Mouse (Mus musculus): ENCODE measurements around the gene Rbm38. TPM values are rescaled to one million over a fixed set of nuclear protein-coding genes. Genes with fewer than 3 reads are reported as not detected.
A peak's percentile ranks its signal among the peaks of the same experiment; 100 is the strongest.

Rbm38 gene
- polyA plus RNA-seq, 1 experiment from 2014 or later = 61.4 TPM

- 82% methylated on average over 6 of the region's 6 CpGs for WGBS
- H3K36me3 ChIP-seq = no peaks in the 10 kb centered on the region
Observed at GRCm38 (mm10) chr2:172990161-172990560, 30.1 kb upstream of the Rbm38 start.

GRCm38 (mm10) chr2:172996207-172996606 lies 24.1 kb upstream of the Rbm38 start:
- H3K4me2 ChIP-seq (replicated peaks) = no peak overlapping the region
- H3K27me3 ChIP-seq = peaks cover 20% of the 10 kb centered on the region
- no peaks in the 10 kb centered on the region for H3K36me3 ChIP-seq
- WGBS = 14% methylated on average over 4 of the region's 4 CpGs
- H3K9me3 ChIP-seq = no peaks in the 10 kb centered on the region
- ATAC-seq (ENCODE audit: low FRiP score, low read depth) = no peak
- H3K27ac ChIP-seq (replicated peaks) = no peak overlapping the region
- H3K9ac ChIP-seq (replicated peaks) = no peak overlapping the region
- no peak overlapping the region for H3K4me3 ChIP-seq
- H3K4me1 ChIP-seq = peaks cover 7% of the 10 kb centered on the region

More at GRCm38 (mm10) chr2:172990161-172990560, 30.1 kb upstream of the Rbm38 start:
- H3K4me3 ChIP-seq = no peak overlapping the region
- no peak overlapping the region for H3K4me2 ChIP-seq (replicated peaks)
- 0 out of 2 replicates have a peak, but pooled peaks cover 9% of the 10 kb centered on the region for H3K27me3 ChIP-seq
- H3K4me1 ChIP-seq = no peaks in the 10 kb centered on the region
- H3K27ac ChIP-seq (replicated peaks) = no peak overlapping the region
- no peak for ATAC-seq (ENCODE audit: low FRiP score, low read depth)
- no peaks in the 10 kb centered on the region for H3K9me3 ChIP-seq
- no peak overlapping the region for H3K9ac ChIP-seq (replicated peaks)

- Histone ChIP-seq H3K27me3 (peaks cover 20% of the 10 kb centered on the region), H3K4me1 (peaks cover 16% of the 10 kb centered on the region), H3K9me3 (no peaks in the 10 kb centered on the region), H3K4me3 (no peak overlapping the region), H3K4me2 (replicated peaks) (no peak overlapping the region), H3K9ac (replicated peaks) (no peak overlapping the region), H3K27ac (replicated peaks) (no peak overlapping the region), H3K36me3 (peaks cover 4% of the 10 kb centered on the region)
- WGBS = 73% methylated on average over 11 of the region's 11 CpGs
- no peak for ATAC-seq (ENCODE audit: low FRiP score, low read depth)
Observed at GRCm38 (mm10) chr2:172997748-172998147, 22.6 kb upstream of the Rbm38 start.

DNA sequence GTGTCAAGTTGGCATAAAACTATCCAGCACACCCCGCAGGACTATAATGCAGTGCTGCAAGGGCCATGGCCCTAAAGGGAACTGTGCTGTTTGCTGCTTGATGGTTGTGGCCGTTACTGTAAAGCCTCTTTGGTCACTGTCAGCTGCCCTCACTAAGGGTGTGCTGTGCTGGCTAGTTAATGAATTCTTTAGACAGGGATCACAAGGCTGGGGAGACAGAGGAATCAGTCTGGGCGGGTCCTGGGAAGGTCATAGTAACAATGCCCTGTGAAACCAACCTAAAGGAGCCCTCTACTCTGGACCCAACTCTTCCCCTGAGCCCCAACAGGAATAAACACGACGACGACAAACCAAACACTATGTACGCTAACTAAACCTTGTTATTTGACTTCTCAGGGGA lies 21.8 kb upstream of the Rbm38 start:
- Histone ChIP-seq H3K27me3 (peaks cover 20% of the 10 kb centered on the region), H3K9ac (replicated peaks) (no peak overlapping the region), H3K27ac (replicated peaks) (no peak overlapping the region), H3K4me1 (peaks cover 16% of the 10 kb centered on the region), H3K9me3 (no peaks in the 10 kb centered on the region), H3K4me2 (replicated peaks) (no peak overlapping the region), H3K4me3 (no peak overlapping the region), H3K36me3 (peaks cover 11% of the 10 kb centered on the region)
- no peak for ATAC-seq (ENCODE audit: low FRiP score, low read depth)
- 67% methylated on average over 7 of the region's 7 CpGs for WGBS

DNA sequence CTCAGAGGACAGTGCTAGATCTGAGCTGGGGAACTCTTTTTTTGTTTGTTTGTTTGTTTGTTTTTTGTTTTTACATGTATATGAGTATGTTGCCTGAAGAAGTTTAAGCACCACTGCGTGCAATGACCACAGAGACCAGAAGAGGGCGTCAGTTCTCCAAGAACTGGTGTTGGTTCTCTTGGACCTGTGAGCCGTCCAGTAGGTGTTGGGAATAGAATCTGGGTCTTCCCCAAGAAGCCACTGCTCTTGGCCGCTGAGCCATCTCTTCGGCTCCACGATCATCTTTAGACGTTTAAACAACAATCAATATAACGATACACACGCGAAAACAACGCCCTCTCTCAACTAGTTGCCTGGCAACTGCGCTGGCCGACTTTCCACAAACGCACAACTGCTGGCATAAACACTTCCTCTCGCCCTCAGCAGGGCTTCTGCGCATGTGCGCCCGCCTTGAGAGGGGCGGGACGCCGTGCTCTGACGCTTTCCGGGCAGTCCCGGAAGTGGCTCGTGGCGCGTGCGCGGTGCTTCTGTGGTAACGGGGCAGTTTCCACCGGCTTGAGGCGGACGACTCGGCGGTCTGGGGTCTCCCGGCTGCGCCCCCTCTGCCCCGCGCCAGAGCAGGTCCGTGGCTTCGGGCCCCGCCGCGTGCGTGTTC lies 20.5 kb upstream of the Rbm38 start, which contains the start of gene Rae1:
Rae1 (plus strand) TSS at position 488 of the 655 bp plus-strand sequence.
- under 1% methylated on average over 45 of the region's 45 CpGs for WGBS
- H3K27ac ChIP-seq (replicated peaks) = peak within 1 kb of the TSS; percentile 90
- peaks cover 24% of the 10 kb centered on the region for H3K36me3 ChIP-seq
- H3K4me1 ChIP-seq = peaks cover 16% of the 10 kb centered on the region
- H3K9me3 ChIP-seq = no peaks in the 10 kb centered on the region
- peak within 1 kb of the TSS; percentile 98 for H3K9ac ChIP-seq (replicated peaks)
- H3K4me3 ChIP-seq = peak within 1 kb of the TSS; percentile 99
- ATAC-seq (ENCODE audit: low FRiP score, low read depth) = peak; percentile 96
- peak within 1 kb of the TSS; percentile 96 for H3K4me2 ChIP-seq (replicated peaks)
- peaks cover 17% of the 10 kb centered on the region for H3K27me3 ChIP-seq

DNA sequence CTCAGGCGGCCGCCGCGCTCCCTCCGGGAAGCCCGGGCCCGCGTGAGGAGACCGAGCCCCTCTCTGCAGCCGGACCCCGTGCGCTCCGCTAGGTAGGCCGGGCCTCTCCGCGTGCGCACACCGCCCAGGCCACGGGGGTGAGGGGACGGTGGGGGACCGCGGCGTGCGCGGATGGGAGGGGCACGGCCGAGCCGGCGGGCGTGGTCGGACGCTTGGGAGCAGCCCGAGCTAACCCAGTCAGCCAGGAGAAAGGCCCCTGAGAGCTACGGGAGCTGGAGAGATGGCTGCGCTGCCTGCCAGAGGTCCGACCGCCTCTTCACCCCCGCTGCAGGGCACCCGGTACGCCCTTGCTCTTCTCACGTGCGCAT lies 20.0 kb upstream of the Rbm38 start:
- peak; percentile 88 for ATAC-seq (ENCODE audit: low FRiP score, low read depth)
- Histone ChIP-seq H3K27me3 (peaks cover 17% of the 10 kb centered on the region), H3K36me3 (peaks cover 29% of the 10 kb centered on the region), H3K9ac (replicated peaks) (peak overlapping the region; percentile 98), H3K9me3 (no peaks in the 10 kb centered on the region), H3K4me1 (peaks cover 16% of the 10 kb centered on the region), H3K4me3 (peak overlapping the region; percentile 99), H3K27ac (replicated peaks) (peak overlapping the region; percentile 90), H3K4me2 (replicated peaks) (peak overlapping the region; percentile 96)
- under 1% methylated on average over 42 of the region's 42 CpGs for WGBS

GRCm38 (mm10) chr2:173000921-173001320 lies 19.4 kb upstream of the Rbm38 start:
- no peak for ATAC-seq (ENCODE audit: low FRiP score, low read depth)
- Histone ChIP-seq H3K27ac (replicated peaks) (peak overlapping the region; percentile 90), H3K27me3 (peaks cover 17% of the 10 kb centered on the region), H3K9me3 (no peaks in the 10 kb centered on the region), H3K36me3 (peaks cover 34% of the 10 kb centered on the region), H3K4me3 (peak overlapping the region; percentile 99), H3K9ac (replicated peaks) (peak overlapping the region; percentile 98), H3K4me1 (peaks cover 16% of the 10 kb centered on the region), H3K4me2 (replicated peaks) (peak overlapping the region; percentile 96)
- 24% methylated on average over 8 of the region's 8 CpGs for WGBS

DNA sequence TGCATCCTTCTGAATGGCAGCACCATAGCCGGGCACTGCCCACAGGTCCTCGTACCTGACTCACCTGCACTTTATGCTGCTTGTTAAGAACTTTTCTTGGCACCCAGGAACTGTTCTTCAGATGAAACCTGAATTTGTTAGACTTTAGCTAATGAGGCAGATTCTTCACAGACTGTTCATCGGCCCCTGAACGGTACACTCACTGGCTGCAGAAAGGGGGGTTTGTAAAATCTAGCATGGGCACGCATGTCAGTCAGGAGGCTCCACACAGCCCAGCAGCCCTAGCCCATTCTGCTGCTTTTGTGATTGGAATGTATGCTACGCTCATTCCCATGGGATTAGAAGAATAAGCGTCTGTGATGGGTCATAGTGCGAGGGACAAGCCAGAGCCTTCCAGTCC lies 16.6 kb upstream of the Rbm38 start:
- Histone ChIP-seq H3K9ac (replicated peaks) (no peak overlapping the region), H3K4me2 (replicated peaks) (no peak overlapping the region), H3K9me3 (no peaks in the 10 kb centered on the region), H3K4me3 (no peak overlapping the region), H3K27ac (replicated peaks) (no peak overlapping the region), H3K4me1 (peaks cover 16% of the 10 kb centered on the region), H3K36me3 (peaks cover 62% of the 10 kb centered on the region), H3K27me3 (no peaks in the 10 kb centered on the region)
- WGBS = 96% methylated on average over 8 of the region's 8 CpGs
- ATAC-seq (ENCODE audit: low FRiP score, low read depth) = no peak

GRCm38 (mm10) chr2:173010220-173010717 lies 10.0 kb upstream of the Rbm38 start:
- no peaks in the 10 kb centered on the region for H3K4me1 ChIP-seq
- no peaks in the 10 kb centered on the region for H3K9me3 ChIP-seq
- H3K36me3 ChIP-seq = peaks cover 98% of the 10 kb centered on the region
- no peaks in the 10 kb centered on the region for H3K27me3 ChIP-seq
- no peak overlapping the region for H3K4me2 ChIP-seq (replicated peaks)
- no peak overlapping the region for H3K4me3 ChIP-seq
- WGBS = 71% methylated on average over 3 of the region's 3 CpGs
- no peak overlapping the region for H3K9ac ChIP-seq (replicated peaks)
- ATAC-seq (ENCODE audit: low FRiP score, low read depth) = no peak
- H3K27ac ChIP-seq (replicated peaks) = no peak overlapping the region

DNA sequence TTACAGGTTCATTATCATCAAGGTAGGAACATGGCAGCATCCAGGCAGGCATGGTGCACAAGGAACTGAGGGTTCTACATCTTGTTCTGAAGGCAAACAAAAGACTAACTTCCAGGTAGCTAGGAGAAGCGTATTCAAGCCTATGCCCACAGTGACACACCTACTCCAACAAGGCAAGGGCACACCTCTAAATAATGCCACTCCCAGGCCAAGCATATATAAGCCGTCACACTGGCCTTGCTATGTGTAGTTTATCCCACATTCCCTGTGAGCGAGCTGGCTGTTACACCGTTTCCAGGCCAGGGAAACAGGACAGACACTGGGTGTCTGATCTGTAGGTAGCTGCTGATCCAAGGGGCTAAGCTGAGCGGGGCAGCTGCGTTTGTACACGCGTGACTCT lies 8.9 kb upstream of the Rbm38 start:
- H3K27me3 ChIP-seq = no peaks in the 10 kb centered on the region
- peaks cover 100% of the 10 kb centered on the region for H3K36me3 ChIP-seq
- H3K9me3 ChIP-seq = no peaks in the 10 kb centered on the region
- H3K9ac ChIP-seq (replicated peaks) = no peak overlapping the region
- WGBS = 96% methylated on average over 8 of the region's 8 CpGs
- no peak overlapping the region for H3K4me3 ChIP-seq
- H3K4me1 ChIP-seq = no peaks in the 10 kb centered on the region
- H3K4me2 ChIP-seq (replicated peaks) = no peak overlapping the region
- H3K27ac ChIP-seq (replicated peaks) = no peak overlapping the region
- ATAC-seq (ENCODE audit: low FRiP score, low read depth) = no peak

DNA sequence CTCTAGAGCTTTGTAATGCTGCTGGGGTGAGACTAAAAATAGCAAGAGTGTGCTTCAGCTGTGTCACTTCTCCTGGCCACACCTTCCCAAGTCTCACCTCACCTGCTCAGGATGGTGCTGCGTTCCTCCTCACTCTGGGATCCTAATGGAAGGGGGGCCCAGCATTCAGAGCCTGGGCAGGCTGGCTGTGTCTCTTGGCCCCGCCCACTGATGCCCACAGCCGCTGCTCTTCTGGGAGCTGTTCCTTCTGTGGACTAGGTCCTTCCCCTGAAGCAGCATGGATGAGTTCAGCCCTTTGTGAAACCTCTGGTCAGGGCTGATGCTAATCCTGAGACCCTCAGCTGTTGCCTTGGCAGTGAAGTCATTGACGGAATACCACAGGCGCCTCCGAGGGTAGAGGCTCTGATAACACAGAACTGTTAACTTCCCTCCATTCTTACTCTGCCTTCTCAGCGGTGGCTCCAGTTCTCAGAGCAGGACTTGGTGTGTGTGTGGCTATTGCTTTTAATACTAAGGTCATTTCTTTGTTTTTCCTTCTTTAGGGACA lies 5.5 kb upstream of the Rbm38 start:
- Histone ChIP-seq H3K4me1 (peaks cover 13% of the 10 kb centered on the region), H3K36me3 (peaks cover 68% of the 10 kb centered on the region), H3K9ac (replicated peaks) (no peak overlapping the region), H3K9me3 (no peaks in the 10 kb centered on the region), H3K27me3 (peaks cover 30% of the 10 kb centered on the region), H3K27ac (replicated peaks) (no peak overlapping the region), H3K4me3 (no peak overlapping the region), H3K4me2 (replicated peaks) (no peak overlapping the region)
- ATAC-seq (ENCODE audit: low FRiP score, low read depth) = no peak
- 82% methylated on average over 7 of the region's 7 CpGs for WGBS

- Histone ChIP-seq H3K27ac (replicated peaks) (no peak overlapping the region), H3K27me3 (peaks cover 45% of the 10 kb centered on the region), H3K4me1 (peaks cover 25% of the 10 kb centered on the region), H3K4me3 (no peak overlapping the region), H3K36me3 (peaks cover 37% of the 10 kb centered on the region), H3K4me2 (replicated peaks) (no peak overlapping the region), H3K9me3 (no peaks in the 10 kb centered on the region), H3K9ac (replicated peaks) (no peak overlapping the region)
- no peak for ATAC-seq (ENCODE audit: low FRiP score, low read depth)
- WGBS = 54% methylated on average over 6 of the region's 6 CpGs
Observed at GRCm38 (mm10) chr2:173017940-173018339, 2.4 kb upstream of the Rbm38 start.
